8 mouse cellular contexts compared by ENCODE assay signal in genomic region chr12:101024824-101025223, GRCm38 (mm10). TPM values are rescaled to one million over a fixed set of nuclear protein-coding genes. Genes with fewer than 3 reads are reported as not detected.
DNase-seq lines count a peak whose midpoint lies in the region; ATAC-seq and TF ChIP-seq lines count a peak whose summit lies in the region.

No protein-coding gene starts in this region.

- 0 out of 2 replicates have a peak overlapping the region, but pooled peaks have one; percentile 22 for H3K27ac ChIP-seq in lung, postnatal 0 days (ENCODE audit: low read length)
- no peak overlapping the region for H3K27ac ChIP-seq in hindbrain, embryonic 14.5 days
- no peak overlapping the region for H3K27ac ChIP-seq in midbrain, postnatal 0 days (ENCODE audit: low read depth, low read length)

- peaks cover 65% of the 10 kb centered on the region for H3K4me1 ChIP-seq in erythroblast, embryonic 14.5 days (ENCODE audit: control insufficient read depth)
- H3K4me1 ChIP-seq in lung, postnatal 0 days (ENCODE audit: insufficient read depth, low read depth, low read length): peaks cover 10% of the 10 kb centered on the region; the same call in 1 of the 2 replicates
- H3K4me1 ChIP-seq in hindbrain, embryonic 14.5 days (replicated peaks; ENCODE audit: control insufficient read depth, insufficient read depth, low read length): peaks cover 25% of the 10 kb centered on the region
- peaks cover 15% of the 10 kb centered on the region; the same call in 1 of the 2 replicates for H3K4me1 ChIP-seq in midbrain, postnatal 0 days (ENCODE audit: insufficient read depth, low read length)

- WGBS in lung, postnatal 0 days: 58% methylated on average over 8 of the region's 8 CpGs
- 55% methylated on average over 8 of the region's 8 CpGs for WGBS in hindbrain, embryonic 14.5 days
- 67% methylated on average over 8 of the region's 8 CpGs for WGBS in midbrain, postnatal 0 days

- no peak for ATAC-seq in erythroblast, adult 5-6 weeks (replicated peaks; ENCODE audit: low FRiP score, poor library complexity, severe bottlenecking)
- ATAC-seq in lung, postnatal 0 days: no peak
- ATAC-seq in hindbrain, embryonic 14.5 days (ENCODE audit: low FRiP score): no peak
- no peak for ATAC-seq in midbrain, postnatal 0 days (ENCODE audit: low FRiP score)

- no peak for DNase-seq in lung, postnatal 0 days (ENCODE audit: low spot score)
- no peak for DNase-seq in lung, postnatal 4 days
- no peak for DNase-seq in hindbrain, embryonic 14.5 days (ENCODE audit: low spot score)
- DNase-seq in midbrain, postnatal 0 days (ENCODE audit: low spot score): no peak
- no peak for DNase-seq in adrenal gland, postnatal 36 days
- DNase-seq in spleen, postnatal 14 days (ENCODE audit: low spot score in 2 of 2): no peak

- TF ChIP-seq CTCF in lung, postnatal 0 days (IDR thresholded peaks at IDR 0.05): no peak
- no peak for TF ChIP-seq CTCF in midbrain, postnatal 0 days (IDR thresholded peaks at IDR 0.05)

- peaks cover 2% of the 10 kb centered on the region; the same call in 1 of the 2 replicates for H3K9me3 ChIP-seq in erythroblast, embryonic 14.5 days (ENCODE audit: control insufficient read depth, low read length)
- no peaks in the 10 kb centered on the region for H3K9me3 ChIP-seq in lung, postnatal 0 days (ENCODE audit: low read length)
- no peaks in the 10 kb centered on the region for H3K9me3 ChIP-seq in hindbrain, embryonic 14.5 days (ENCODE audit: control insufficient read depth, low read length)
- H3K9me3 ChIP-seq in midbrain, postnatal 0 days (ENCODE audit: low read length): no peaks in the 10 kb centered on the region

- TF ChIP-seq EP300 in lung, postnatal 0 days (IDR thresholded peaks at IDR 0.05): no peak

- peaks cover 51% of the 10 kb centered on the region for H3K36me3 ChIP-seq in erythroblast, embryonic 14.5 days (ENCODE audit: control insufficient read depth)
- H3K36me3 ChIP-seq in lung, postnatal 0 days (ENCODE audit: insufficient read depth, low read length): no peaks in the 10 kb centered on the region
- peaks cover 4% of the 10 kb centered on the region; the same call in 1 of the 2 replicates for H3K36me3 ChIP-seq in hindbrain, embryonic 14.5 days (replicated peaks; ENCODE audit: control insufficient read depth, insufficient read depth)
- H3K36me3 ChIP-seq in midbrain, postnatal 0 days (ENCODE audit: insufficient read depth, low read length): no peaks in the 10 kb centered on the region

- no peak overlapping the region for H3K9ac ChIP-seq in lung, postnatal 0 days (replicated peaks; ENCODE audit: low read depth)
- H3K9ac ChIP-seq in hindbrain, embryonic 14.5 days: peak overlapping the region; percentile 16; the same call in 1 of the 2 replicates
- no peak overlapping the region for H3K9ac ChIP-seq in midbrain, postnatal 0 days (replicated peaks; ENCODE audit: low read length, poor library complexity, severe bottlenecking)

- no peaks in the 10 kb centered on the region for H3K27me3 ChIP-seq in erythroblast, embryonic 14.5 days (ENCODE audit: control insufficient read depth)
- no peaks in the 10 kb centered on the region; the same call in 1 of the 2 replicates for H3K27me3 ChIP-seq in lung, postnatal 0 days (replicated peaks; ENCODE audit: insufficient read depth, low read length)
- no peaks in the 10 kb centered on the region for H3K27me3 ChIP-seq in hindbrain, embryonic 14.5 days (ENCODE audit: control insufficient read depth, insufficient read depth, low read length)
- H3K27me3 ChIP-seq in midbrain, postnatal 0 days (ENCODE audit: insufficient read depth, low read length): no peaks in the 10 kb centered on the region

- H3K4me2 ChIP-seq in lung, postnatal 0 days (replicated peaks; ENCODE audit: low read depth, low read length): no peak overlapping the region; the same call in 1 of the 2 replicates
- peak overlapping the region; percentile 67; the same call in 1 of the 2 replicates for H3K4me2 ChIP-seq in hindbrain, embryonic 14.5 days (replicated peaks)
- H3K4me2 ChIP-seq in midbrain, postnatal 0 days (ENCODE audit: low read depth, low read length, poor library complexity, severe bottlenecking): peak overlapping the region; percentile 6; the same call in 1 of the 2 replicates

- peak overlapping the region; percentile 87 for H3K4me3 ChIP-seq in erythroblast, embryonic 14.5 days (replicated peaks)
- H3K4me3 ChIP-seq in lung, postnatal 0 days (ENCODE audit: low read depth, low read length): no peak overlapping the region
- H3K4me3 ChIP-seq in hindbrain, embryonic 14.5 days (replicated peaks; ENCODE audit: low read length): no peak overlapping the region
- no peak overlapping the region for H3K4me3 ChIP-seq in midbrain, postnatal 0 days (ENCODE audit: low read depth, low read length)

RNA-seq across cellular contexts. Expression of gene Ccdc88c, which starts 4.0 kb away (rescaled TPM):
- polyA plus RNA-seq in erythroblast, embryonic 14.5 days (2012): 4.8 and 4.9 TPM in 2 replicates
- total RNA-seq in erythroblast, adult 5-6 weeks (2015; ENCODE audit: low replicate concordance): 56.1 and 68.1 TPM in 2 replicates
- 180 TPM in 2 replicates for total RNA-seq in erythroblast, adult 5-6 weeks (2017; ENCODE audit: low replicate concordance)
- 6.9 and 7.4 TPM in 2 replicates for polyA plus RNA-seq in lung, postnatal 0 days (2015; fragmentation: Nextera tagmentation; extraction: Ambion mirVana)
- polyA plus RNA-seq in hindbrain, embryonic 14.5 days (2014; fragmentation: Nextera tagmentation; extraction: Ambion mirVana): 11.1 and 13.3 TPM in 2 replicates
- 24.8 and 25.2 TPM in 2 replicates for total RNA-seq in midbrain, postnatal 0 days (2014; rRNA removed)
- 12.0 and 12.6 TPM in 2 replicates for polyA plus RNA-seq in midbrain, postnatal 0 days (2015; fragmentation: Nextera tagmentation; extraction: Ambion mirVana)
- total RNA-seq in adrenal gland, postnatal 36 days (2021): 1 to 10 TPM; 1.9 to 2.2 TPM

RNA-seq across cellular contexts. Expression of gene Ppp4r3a, which starts 58.7 kb away (rescaled TPM):
- polyA plus RNA-seq in erythroblast, embryonic 14.5 days (2012): 1.8 and 2.2 TPM in 2 replicates
- total RNA-seq in erythroblast, adult 5-6 weeks (2015; ENCODE audit: low replicate concordance): 27.9 and 44.9 TPM in 2 replicates
- total RNA-seq in erythroblast, adult 5-6 weeks (2017; ENCODE audit: low replicate concordance): 66.5 TPM in 2 replicates
- polyA plus RNA-seq in lung, postnatal 0 days (2015; fragmentation: Nextera tagmentation; extraction: Ambion mirVana): 16.4 and 20.5 TPM in 2 replicates
- polyA plus RNA-seq in hindbrain, embryonic 14.5 days (2014; fragmentation: Nextera tagmentation; extraction: Ambion mirVana): 29.1 and 33.6 TPM in 2 replicates
- total RNA-seq in midbrain, postnatal 0 days (2014; rRNA removed): 36.1 and 42.3 TPM in 2 replicates
- polyA plus RNA-seq in midbrain, postnatal 0 days (2015; fragmentation: Nextera tagmentation; extraction: Ambion mirVana): 11.4 and 16.4 TPM in 2 replicates
- 10 to 100 TPM; 51.8 to 52.1 TPM for total RNA-seq in adrenal gland, postnatal 36 days (2021)
